Mouse (Mus musculus): ENCODE data around the gene Tarbp2. TPM values are rescaled to one million over a fixed set of nuclear protein-coding genes. Genes with fewer than 3 reads are reported as not detected.
A peak's percentile ranks its signal among the peaks of the same experiment; 100 is the strongest.

The Tarbp2 gene
- total RNA-seq, 2 experiments from 2014 or later = 31.9 to 34.6 TPM

- DNase-seq = no peak
These were observed 7.0 kb downstream of the Tarbp2 start, which contains the start of gene Npff for GRCm38 (mm10) chr15:102524892-102525485. Gene Npff, minus strand, starts transcription at chr15:102524942.

GRCm38 (mm10) chr15:102526111-102527002 is 8.4 kb downstream of the Tarbp2 start:
- DNase-seq = no peak

- no peak for DNase-seq
These were observed 9.9 kb downstream of the Tarbp2 start for GRCm38 (mm10) chr15:102527936-102528335.

GRCm38 (mm10) chr15:102528396-102528795 is 10.4 kb downstream of the Tarbp2 start:
- DNase-seq = no peak

- no peak for DNase-seq
These were observed 12.6 kb downstream of the Tarbp2 start for GRCm38 (mm10) chr15:102530566-102530965.

GRCm38 (mm10) chr15:102531586-102531985 is 13.6 kb downstream of the Tarbp2 start:
- no peak for DNase-seq

- no peak for DNase-seq
These were observed 14.3 kb downstream of the Tarbp2 start for GRCm38 (mm10) chr15:102532106-102532900.

GRCm38 (mm10) chr15:102533926-102534325 is 15.9 kb downstream of the Tarbp2 start:
- DNase-seq = no peak

GRCm38 (mm10) chr15:102544801-102545200 is 26.8 kb downstream of the Tarbp2 start:
- DNase-seq = no peak

GRCm38 (mm10) chr15:102546246-102546645 is 28.3 kb downstream of the Tarbp2 start:
- no peak for DNase-seq

- DNase-seq = peak; percentile 34
These were observed 28.9 kb downstream of the Tarbp2 start for GRCm38 (mm10) chr15:102546677-102547427.

GRCm38 (mm10) chr15:102547478-102547877 is 29.5 kb downstream of the Tarbp2 start:
- DNase-seq = no peak

- no peak for DNase-seq
These were observed 34.6 kb downstream of the Tarbp2 start for GRCm38 (mm10) chr15:102552599-102552998.

GRCm38 (mm10) chr15:102555581-102555980 is 37.6 kb downstream of the Tarbp2 start:
- no peak for DNase-seq

- no peak for DNase-seq
These were observed 39.6 kb downstream of the Tarbp2 start for GRCm38 (mm10) chr15:102557580-102557979.

GRCm38 (mm10) chr15:102562491-102562890 is 44.5 kb downstream of the Tarbp2 start:
- DNase-seq = no peak

GRCm38 (mm10) chr15:102563061-102563460 is 45.1 kb downstream of the Tarbp2 start:
- DNase-seq = no peak

GRCm38 (mm10) chr15:102563681-102564080 is 45.7 kb downstream of the Tarbp2 start:
- DNase-seq = no peak

GRCm38 (mm10) chr15:102567849-102568248 is 49.9 kb downstream of the Tarbp2 start:
- no peak for DNase-seq

GRCm38 (mm10) chr15:102572081-102572480 is 54.1 kb downstream of the Tarbp2 start:
- DNase-seq = no peak

Data from gastrocnemius, postnatal 25 days (tissue).